Mouse (Mus musculus) myocyte (in vitro differentiated cells): ENCODE measurements at regions not wholly inside any gene's neighbourhood (a gene's known extent, or its start where the extent isn't known, plus 50 kb on each side); places are given as distances from the start of the nearest gene placed in this dataset.

Source experiments
- MAX ChIP-seq: IDR thresholded peaks from one replicate; pipeline ENCODE4 v1.6.1; 2011; ENCODE audit warnings: low read depth, mild to moderate bottlenecking, control low read depth
- TCF12 ChIP-seq: IDR thresholded peaks from one replicate; pipeline ENCODE4 v1.6.1; 2011; ENCODE audit warnings: mild to moderate bottlenecking, control low read depth; ENCODE audit not compliant: poor library complexity, insufficient read depth, severe bottlenecking
- USF1 ChIP-seq: IDR thresholded peaks from one replicate; pipeline ENCODE4 v1.6.1; 2011; ENCODE audit warnings: low read depth, mild to moderate bottlenecking, control low read depth, moderate library complexity

- TF ChIP-seq TCF12 (no peak), MAX (no peak), USF1 (no peak)
Observed at GRCm38 (mm10) chr1:40943165-40943564, 137.8 kb downstream of the Tmem182 start.
